Mouse (Mus musculus): ENCODE data around the gene Susd6. TPM values are rescaled to one million over a fixed set of nuclear protein-coding genes. Genes with fewer than 3 reads are reported as not detected.

The Susd6 gene
- total RNA-seq, 2 experiments from 2014 or later = 27.8 to 28.7 TPM

DNA sequence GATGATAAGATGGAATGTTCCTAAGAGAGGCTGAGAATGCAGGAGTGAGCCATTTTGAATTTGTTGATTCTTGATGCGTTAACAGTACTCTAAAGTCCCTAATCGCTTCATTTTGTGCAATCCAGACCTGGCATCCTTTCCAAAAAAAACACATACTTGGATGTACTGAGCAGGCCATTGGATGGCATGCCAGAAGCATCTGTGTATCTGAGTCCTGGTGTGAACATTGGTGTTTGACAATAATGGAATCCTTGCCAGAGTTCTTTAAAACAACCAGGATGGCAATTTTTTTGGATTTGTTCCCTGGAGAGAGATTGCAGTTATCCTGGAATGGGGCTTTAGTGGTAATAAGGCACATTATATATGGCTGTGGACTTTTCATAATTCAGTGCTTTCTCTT is 38.6 kb downstream of the Susd6 start:
- intact Hi-C loops (cut with DNase I; ENCODE audit: low total_unique reads) = no loop called here
- no peak for DNase-seq

DNA sequence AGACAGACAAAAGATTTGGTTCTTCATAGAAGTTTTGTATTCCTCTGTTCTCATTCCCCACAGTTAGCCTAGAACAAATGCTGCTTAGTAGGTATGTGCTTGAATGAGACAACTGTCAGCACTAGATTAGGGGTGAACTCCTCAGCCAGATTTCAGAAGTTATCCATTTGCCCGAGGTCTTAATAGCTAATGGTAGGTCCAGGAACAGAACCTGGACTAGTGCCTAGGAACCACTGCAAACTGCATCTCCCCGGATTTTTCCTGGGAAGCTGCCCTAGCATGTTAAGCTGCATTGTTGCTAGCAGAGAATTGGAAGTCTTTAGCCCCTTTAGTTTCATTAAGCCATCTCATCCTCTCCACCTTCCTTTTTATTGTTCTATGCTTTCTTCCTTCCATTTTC is 39.9 kb downstream of the Susd6 start:
- intact Hi-C loops (cut with DNase I; ENCODE audit: low total_unique reads) = no loop called here
- DNase-seq = no peak

DNA sequence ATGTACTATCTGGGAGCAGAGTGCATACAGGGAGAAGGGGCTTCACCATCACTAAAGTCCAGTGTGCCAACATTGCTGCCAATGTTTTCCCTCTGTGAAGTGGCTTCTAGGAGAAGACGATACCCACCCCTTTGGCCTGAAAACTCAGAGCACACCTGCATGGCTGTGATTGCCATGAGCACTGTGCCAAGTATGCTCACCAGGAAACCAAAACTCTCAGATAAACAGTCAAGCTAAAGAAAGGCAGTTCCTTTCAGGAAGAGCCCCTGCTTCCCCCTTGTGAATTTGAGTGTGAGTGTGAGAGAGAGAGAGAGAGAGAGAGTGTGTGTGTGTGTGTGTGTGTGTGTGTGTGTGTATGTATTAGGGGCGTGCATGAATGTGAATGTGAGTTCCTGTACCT is 40.5 kb downstream of the Susd6 start:
- no peak for DNase-seq
- intact Hi-C loops (cut with DNase I; ENCODE audit: low total_unique reads) = no loop called here

DNA sequence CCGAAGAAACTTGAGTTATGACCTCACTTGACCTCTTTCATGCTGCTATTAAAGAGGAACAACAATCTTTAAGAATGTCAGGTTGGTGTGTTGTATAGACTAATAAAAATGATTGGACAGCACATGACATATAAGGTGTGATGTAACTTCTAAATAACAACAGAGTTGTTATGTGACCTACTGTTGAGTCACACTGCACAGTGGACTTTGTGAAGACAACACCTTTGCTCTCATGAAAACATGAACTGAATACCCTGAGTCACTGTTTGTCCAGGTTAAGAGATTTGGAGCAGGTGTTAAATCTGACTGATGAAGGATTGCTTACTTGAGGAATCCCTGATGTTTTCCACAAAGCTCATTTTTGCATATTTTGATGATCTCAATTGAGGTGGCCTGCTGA is 42.0 kb downstream of the Susd6 start:
- no peak for DNase-seq
- intact Hi-C loops (cut with DNase I; ENCODE audit: low total_unique reads) = no loop called here

DNA sequence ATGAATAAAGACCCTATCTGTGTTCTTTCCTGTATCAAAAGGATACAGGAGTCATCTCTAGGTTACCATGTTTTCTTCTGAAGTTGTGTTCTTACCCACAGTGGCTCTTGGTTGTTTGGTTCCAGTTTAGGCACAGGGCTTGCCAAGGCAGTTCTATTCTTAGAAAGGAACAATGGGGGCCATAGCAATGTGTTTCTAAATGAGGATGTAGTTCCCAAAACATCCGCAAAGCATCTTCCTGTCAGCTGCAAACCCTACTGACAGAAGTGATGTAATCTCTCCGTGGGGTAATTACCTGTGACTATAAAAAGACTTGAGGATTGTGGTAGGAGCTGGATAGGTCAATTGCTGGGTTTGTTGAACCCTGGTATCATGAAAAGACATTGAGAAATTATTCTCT is 43.2 kb downstream of the Susd6 start:
- DNase-seq = no peak
- intact Hi-C loops (cut with DNase I; ENCODE audit: low total_unique reads) = no loop called here

DNA sequence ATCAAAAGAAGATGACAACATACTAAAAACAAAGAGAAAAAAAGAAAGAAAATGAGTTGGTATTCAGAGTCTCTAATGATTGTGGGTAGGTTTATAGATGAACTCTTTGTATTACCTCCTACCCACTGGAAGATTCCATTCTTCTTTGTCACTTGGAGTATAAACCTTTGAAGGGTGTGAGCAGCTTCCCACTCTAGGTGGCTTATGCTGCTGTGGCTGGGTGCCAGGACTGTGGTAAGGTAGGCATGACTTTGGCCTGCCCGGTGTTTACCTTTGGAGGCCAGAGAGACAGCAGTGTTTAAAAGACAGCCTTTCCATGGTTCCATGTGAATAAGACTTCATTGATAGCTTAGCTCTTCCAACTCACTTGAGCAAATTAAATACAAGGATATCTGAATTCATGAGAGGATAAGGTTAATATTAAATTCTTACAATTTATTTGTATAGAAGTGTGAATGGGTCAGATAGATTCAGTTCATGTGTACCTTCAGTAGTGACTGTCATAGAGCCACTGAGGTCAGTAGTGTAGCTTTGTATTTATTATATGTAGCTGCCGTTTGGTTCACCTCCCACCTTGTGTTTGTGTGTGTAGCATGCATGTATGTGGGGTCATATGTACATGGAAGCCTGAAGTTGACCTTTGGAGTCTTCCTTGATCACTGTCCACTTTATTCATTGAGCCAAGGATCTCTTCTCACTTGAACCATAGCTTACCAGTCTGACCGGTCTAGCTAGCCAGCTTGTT is 44.0 kb downstream of the Susd6 start:
- DNase-seq = no peak
- intact Hi-C loops (cut with DNase I; ENCODE audit: low total_unique reads) = no loop called here

DNA sequence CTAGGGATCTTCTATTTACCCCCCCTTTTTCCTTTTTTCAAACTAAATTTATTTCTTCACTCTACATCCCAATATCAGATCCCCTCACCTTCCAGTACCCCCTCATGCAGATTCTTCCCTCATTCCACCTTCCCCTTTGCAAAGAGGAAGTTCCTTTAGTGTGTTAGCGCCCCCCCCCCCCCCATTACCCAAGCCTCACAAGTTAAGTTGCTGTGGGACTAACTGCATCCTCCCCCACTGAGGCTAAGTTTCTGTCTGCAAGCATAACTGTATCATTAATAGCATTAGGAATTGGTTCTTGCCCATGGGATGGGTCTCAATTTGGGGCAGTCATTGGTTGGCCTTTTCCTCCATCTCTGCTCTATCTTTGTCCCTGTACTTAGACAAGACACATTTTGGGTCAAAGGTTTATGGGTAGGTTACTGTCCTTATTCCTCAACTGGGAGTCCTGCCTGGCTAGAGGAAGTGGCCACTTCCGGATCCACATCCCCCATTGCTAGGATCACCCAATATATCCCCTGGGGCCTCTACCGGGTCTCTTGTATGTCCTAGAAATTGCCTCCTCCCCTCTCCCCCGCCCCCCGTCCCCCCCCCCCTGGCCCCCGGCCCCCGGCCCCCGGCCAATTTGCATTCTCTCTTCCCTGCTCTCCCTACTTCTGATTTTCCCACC is 44.7 kb downstream of the Susd6 start:
- DNase-seq = no peak
- intact Hi-C loops (cut with DNase I; ENCODE audit: low total_unique reads) = no loop called here

DNA sequence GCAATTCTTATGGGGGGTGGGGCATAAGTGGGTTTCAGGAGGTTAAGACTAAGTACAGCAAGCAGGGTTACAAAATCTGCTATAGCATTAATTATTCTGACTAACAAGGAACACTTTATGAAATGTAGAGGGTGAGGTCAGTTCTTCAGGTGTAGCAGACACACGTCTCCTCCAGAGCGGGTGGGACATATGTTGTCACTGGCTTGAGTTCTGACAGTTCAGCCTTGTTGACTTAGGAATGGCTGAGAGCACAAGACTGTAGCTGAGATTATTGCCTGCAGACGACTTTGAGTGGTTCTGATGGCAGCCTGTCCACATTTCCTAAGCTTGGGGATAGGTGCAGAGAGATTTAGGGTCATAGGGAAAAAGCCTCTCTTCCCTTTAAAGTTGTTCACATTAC is 47.3 kb downstream of the Susd6 start:
- intact Hi-C loops (cut with DNase I; ENCODE audit: low total_unique reads) = no loop called here
- DNase-seq = no peak

DNA sequence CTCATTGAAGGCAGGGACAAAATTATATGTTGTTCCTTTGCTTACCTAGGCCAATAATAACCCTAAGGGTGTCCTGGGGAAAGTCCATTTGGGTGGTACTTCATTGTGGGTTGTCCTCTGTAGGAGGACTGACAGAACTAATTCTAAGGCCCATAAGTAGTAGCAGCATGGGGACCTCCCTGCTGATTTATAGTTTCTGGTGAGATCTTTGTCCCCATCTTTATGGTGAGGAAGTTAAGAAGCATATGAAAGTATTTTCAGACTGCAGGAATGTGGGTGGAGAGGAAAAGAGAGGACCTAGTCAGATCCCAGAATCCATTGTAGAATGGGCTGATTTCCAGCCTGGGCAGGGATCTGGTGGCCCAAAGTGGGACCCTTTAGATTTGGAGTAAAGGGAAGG is 48.0 kb downstream of the Susd6 start:
- no peak for DNase-seq
- intact Hi-C loops (cut with DNase I; ENCODE audit: low total_unique reads) = no loop called here

DNA sequence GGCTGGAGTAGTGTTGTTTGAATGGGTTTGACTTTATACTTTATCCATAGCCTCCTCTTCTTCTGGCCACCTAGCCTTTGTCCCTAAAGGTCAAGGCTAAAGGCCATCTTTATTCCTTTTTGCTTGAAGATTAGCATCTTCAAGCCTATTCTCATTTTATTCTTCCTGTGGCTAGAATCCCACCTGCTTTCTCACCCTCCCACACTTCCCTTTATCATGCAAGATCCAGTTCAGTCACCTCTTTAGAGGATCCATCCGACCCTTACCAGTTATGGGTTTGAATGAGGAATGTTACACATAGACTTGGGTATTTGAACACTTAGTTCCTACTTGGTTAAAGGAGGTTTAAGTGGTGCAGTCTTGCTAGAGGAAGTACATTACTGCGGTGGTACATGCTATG is 48.5 kb downstream of the Susd6 start:
- intact Hi-C loops (cut with DNase I; ENCODE audit: low total_unique reads) = no loop called here

DNA sequence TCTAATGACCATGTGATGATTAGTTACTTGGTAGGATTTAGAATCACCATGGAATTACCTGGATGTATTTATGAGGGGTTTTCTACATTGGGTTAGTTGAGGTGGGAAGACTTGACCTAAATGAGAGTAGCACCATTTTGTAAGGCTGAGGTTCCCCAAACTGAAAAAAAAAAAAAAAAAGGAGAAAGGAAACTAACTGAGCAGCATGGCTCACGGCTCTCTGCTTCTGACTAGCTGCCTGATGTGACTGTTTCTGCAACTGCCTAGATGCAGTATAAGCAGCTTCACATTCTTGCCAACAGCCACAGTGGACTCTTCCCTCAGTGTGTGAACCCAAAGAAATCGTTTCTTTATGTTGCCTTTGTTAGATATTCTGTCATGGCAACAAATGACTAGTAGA is 49.3 kb downstream of the Susd6 start:
- intact Hi-C loops (cut with DNase I; ENCODE audit: low total_unique reads) = no loop called here
- DNase-seq = no peak

More for the DNA sequence above, 48.5 kb downstream of the Susd6 start:
- DNase-seq = no peak

DNA sequence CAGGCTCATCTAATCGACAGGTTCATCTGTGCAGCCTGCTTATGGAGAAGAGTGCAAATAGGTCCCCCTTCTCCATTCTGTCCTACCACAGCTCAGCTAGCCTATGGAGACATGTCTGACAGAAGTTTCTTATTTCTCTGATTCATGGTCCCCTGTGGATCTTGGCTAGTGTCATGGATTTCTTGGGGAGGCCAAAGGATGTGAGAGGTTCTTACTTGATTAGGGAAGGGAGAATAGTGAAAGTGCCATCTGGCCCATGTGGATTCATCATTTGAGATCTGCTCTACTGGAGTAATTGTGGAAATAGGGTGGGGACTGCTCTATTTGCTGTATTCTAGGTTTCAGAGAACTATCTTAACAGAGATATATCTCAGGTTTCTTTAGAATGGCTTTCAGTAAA is 51.3 kb downstream of the Susd6 start:
- no peak for DNase-seq
- intact Hi-C loops (cut with DNase I; ENCODE audit: low total_unique reads) = no loop called here

DNA sequence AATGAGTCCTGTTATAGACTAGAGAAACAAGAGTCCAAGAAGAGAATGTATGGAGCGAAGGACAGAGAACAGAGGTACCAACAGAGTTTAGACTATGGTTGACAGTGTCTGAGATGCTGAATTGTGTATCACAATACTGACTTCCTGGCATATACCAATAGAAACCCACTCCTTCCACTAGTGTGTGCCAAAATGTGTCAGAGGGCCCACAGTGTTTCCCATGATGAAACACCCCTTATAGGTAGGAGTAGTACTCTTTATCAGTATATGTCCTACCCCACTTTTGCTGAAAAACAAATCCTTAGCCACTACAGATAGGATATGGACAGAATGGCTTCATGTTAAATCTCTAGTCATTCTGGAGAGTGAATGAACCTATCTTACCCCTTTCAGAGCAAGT is 52.3 kb downstream of the Susd6 start:
- no peak for DNase-seq
- intact Hi-C loops (cut with DNase I; ENCODE audit: low total_unique reads) = no loop called here

DNA sequence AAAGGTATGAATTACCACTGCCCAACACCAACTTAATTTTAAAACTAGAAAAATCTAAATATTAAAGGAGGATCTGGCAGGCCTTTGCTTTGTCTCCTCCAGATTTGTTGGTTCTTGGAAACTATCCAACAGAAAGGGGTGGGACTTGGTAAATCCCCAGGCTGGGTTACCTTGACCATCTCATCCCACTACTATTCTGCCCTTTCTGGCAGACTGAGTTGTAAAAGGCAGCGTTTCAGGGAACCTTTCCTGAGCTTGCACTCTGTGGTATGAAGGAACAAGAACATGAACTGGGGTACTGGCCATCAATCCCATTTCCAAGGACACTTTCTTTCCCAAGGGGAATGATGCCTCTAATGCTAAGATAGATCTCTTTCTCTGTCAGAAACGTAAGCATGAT is 52.9 kb downstream of the Susd6 start:
- intact Hi-C loops (cut with DNase I; ENCODE audit: low total_unique reads) = no loop called here
- no peak for DNase-seq

DNA sequence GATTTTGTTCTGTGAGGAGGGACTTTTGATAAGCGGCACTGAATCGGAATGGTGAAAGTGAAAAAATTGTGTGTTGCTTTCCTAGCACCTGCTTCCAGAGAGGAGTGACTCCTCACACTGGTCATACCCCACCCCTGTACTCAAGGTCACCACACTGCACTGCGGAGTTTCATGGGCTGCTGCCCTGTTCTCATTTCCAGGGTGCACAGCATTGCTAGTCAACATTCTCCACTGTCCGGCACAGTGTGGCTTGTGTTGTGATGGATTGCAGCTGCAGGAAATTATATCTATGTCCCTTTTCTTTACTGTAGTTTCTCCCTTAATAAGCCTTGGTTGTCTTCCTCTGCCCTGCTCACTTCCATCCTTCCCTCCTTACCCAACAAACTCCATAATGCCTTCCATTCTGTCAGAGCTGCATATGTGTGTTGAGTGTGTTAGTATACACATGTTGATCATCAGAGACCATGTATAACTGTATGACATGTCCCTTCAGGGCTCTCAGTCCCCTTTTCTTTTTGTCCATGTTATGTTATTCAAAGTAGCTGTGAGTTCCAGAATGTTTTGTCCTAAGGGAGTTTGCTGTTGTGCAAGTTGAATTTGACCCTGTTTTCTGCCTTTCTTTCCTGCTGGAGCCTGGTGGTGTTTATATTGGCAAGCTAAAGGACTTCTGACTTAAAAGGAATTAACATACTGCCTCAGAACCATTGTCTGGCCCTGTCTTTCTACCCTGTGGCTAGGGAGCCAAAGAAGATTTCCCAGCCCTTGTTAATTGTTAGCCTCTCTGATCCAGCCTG is 53.5 kb downstream of the Susd6 start:
- intact Hi-C loops (cut with DNase I; ENCODE audit: low total_unique reads) = no loop called here
- DNase-seq = no peak

DNA sequence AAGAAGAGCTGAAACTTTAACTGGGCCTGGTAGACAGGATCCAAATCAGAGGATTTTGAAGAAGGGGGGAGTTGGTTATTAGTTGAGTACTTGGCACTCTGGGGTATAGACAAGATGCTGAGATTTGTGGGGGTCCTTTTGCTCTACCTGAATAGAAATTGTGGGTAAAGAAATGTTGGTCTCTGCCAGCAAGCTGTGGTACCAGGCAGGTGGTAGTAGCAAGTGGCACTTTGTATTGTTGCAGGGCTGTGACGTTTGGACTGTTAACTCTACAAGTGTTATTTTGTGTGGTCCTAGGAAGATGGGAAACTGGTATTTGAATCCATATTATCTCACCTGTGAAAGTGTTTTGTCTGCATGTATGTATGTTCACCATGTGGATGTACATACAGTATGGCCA is 55.6 kb downstream of the Susd6 start:
- DNase-seq = no peak

DNA sequence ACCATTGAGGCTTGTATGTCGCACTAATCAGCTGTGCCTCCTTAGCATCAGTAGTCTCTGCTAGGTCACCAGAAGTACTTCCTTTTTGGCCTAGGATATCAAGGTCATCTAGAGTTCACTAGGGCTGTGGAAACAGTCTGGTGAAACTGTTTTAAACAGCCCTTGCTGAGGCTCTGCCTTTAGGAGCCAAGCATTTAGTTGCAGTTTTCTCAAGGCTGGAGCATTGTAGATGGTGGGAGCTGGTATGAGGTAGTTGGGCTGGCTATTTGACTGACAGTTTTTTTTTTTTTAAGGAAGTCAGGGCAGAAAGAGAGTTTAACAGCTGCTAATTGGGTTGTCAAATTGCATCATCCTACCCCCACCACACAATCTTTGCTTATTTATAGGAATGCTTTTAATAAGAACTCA is 56.6 kb downstream of the Susd6 start:
- intact Hi-C loops (cut with DNase I; ENCODE audit: low total_unique reads) = no loop called here
- DNase-seq = no peak

More for the DNA sequence above, 55.6 kb downstream of the Susd6 start:
- intact Hi-C loops (cut with DNase I; ENCODE audit: low total_unique reads) = no loop called here

DNA sequence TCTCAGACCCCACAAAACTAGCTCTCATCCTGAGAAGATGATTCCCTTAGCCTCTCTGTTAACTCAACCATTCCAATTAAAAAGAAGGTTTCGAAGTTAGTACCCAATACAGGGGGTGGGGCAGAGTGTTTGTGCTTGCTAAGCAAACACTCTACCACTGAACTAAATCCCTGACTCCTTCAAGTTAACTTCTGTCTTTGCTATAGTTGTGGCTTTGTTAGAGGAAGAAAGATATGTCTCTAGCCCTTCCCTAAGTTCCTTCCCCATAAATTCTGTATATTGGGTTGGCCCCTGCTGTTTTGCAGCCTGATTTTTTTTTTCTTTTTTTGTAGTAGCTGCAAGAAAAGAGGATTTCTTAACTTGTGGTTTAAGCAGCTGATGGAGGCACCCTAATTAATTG is 61.7 kb downstream of the Susd6 start:
- intact Hi-C loops (cut with DNase I; ENCODE audit: low total_unique reads) = no loop called here
- DNase-seq = no peak

DNA sequence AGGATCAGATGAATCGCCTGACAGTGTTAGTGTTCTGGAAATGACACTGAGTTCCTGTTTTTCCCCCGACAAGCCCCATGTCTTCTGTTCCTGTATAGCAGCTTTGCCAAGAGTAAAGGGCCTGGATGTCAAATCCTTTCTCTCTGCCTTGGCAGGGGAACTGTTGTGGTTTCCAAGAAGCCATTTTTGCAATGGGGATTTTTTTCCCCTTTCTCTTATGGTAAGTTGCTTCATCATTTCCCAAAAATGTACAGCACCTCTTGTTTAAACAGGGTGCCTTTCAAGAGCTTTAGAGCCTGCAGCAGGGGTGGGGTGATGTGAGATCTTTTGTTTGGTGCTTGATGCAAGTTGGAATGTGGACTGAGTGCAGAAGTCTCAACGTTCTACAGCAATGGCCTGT is 63.4 kb downstream of the Susd6 start:
- intact Hi-C loops (cut with DNase I; ENCODE audit: low total_unique reads) = no loop called here
- no peak for DNase-seq

DNA sequence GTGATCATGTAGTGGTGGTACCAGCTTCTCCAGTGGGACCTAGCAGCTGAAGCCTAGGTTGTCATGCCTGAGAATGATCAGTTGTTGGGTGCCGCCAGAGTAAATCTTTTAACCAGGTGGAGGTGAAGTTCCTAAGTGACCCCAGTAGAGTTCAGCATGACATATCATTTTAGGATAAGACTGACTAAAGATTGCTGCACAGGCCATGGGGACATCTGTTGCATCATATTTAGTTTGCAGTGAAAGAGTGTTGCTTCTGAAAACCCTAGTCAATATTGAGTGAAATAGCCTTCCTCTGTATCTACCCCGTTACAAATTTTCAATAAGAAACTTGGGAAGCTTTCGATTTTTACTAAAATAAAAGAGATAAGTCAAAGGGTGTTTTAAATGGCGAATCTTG is 64.4 kb downstream of the Susd6 start:
- intact Hi-C loops (cut with DNase I; ENCODE audit: low total_unique reads) = no loop called here
- no peak for DNase-seq

DNA sequence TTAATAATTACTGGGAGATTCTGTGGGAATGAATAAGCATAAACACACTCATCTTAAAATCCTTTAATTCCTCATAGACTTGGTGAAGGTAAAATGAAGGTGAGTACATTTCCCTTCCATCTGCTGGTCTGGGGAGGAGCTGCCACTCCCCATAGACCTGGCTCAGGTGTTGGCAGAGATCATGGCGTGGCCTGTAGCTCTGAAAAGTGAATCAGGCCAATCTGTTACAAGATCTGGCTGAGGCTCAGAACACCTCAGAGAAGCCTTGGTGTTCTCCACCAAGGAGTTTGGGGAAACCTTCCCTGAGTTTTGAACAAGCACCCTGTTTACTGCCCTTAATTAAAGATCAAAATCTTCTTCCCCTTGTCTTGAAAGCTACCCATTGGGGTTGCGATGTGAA is 64.8 kb downstream of the Susd6 start:
- intact Hi-C loops (cut with DNase I; ENCODE audit: low total_unique reads) = no loop called here
- DNase-seq = no peak
